Mouse (Mus musculus) limb, embryonic 11.5 days (tissue): ENCODE measurements around the gene Pcnp. TPM values are rescaled to one million over a fixed set of nuclear protein-coding genes. Genes with fewer than 3 reads are reported as not detected.
A peak's percentile ranks its signal among the peaks of the same experiment; 100 is the strongest.

Experiments used
- ATAC-seq: fragments of 200-750 bp; cut with Nextera tagmentation; 2 replicates; pipeline ENCODE4 v1.8.0; 2017; ENCODE audit warnings: low read depth; ENCODE audit not compliant: insufficient number of reproducible peaks, low FRiP score, low TSS enrichment
- DNase-seq: peaks from one replicate; pipeline ENCODE4 v3.0.0-alpha.2; 2015; ENCODE audit warnings: low spot score
- H3K27ac ChIP-seq: fragments of 300-500 bp; sonication (generic); replicated peaks from 2 replicates; pipeline ENCODE4 v1.5.1; 2014; ENCODE audit warnings: low read depth, mild to moderate bottlenecking, low read length
- H3K27me3 ChIP-seq: fragments of 300-500 bp; sonication (generic); 2 replicates; pipeline ENCODE4 v1.6.1; 2014; ENCODE audit warnings: mild to moderate bottlenecking, low read length, mixed read lengths; ENCODE audit not compliant: control insufficient read depth, insufficient read depth
- H3K36me3 ChIP-seq: fragments of 300-500 bp; sonication (generic); 2 replicates; pipeline ENCODE4 v1.6.1; 2014; ENCODE audit warnings: mild to moderate bottlenecking, low read length, moderate library complexity, mixed read lengths; ENCODE audit not compliant: control insufficient read depth, insufficient read depth
- H3K4me1 ChIP-seq: fragments of 300-500 bp; sonication (generic); 2 replicates; pipeline ENCODE4 v1.6.1; 2014; ENCODE audit warnings: low read length, mixed read lengths; ENCODE audit not compliant: control insufficient read depth, insufficient read depth
- H3K4me2 ChIP-seq: fragments of 300-500 bp; sonication (generic); 2 replicates; pipeline ENCODE4 v1.6.1; 2014; ENCODE audit warnings: low read depth, mild to moderate bottlenecking, moderate library complexity; ENCODE audit not compliant: severe bottlenecking
- H3K4me3 ChIP-seq: fragments of 300-500 bp; sonication (generic); 2 replicates; pipeline ENCODE4 v1.5.1; 2014; ENCODE audit warnings: low read depth, low read length
- H3K9ac ChIP-seq: fragments of 300-500 bp; sonication (generic); 2 replicates; pipeline ENCODE4 v1.6.1; 2014; ENCODE audit warnings: mild to moderate bottlenecking, low read length
- H3K9me3 ChIP-seq: fragments of 300-500 bp; sonication (generic); 2 replicates; pipeline ENCODE4 v1.6.1; 2016; ENCODE audit warnings: low read length; ENCODE audit not compliant: control insufficient read depth
- WGBS: fragments of 180-500 bp; shearing (Covaris S2); extraction: QIAGEN DNeasy Blood & Tissue Kit; methylation state at CpG from one replicate; pipeline ENCODE4 v1.1.7; 2014; 5-methylcytosine and 5-hydroxymethylcytosine counted together
- polyA plus RNA-seq: library from polyadenylated mRNA; unstranded; fragments of >200 nt; fragmentation: Nextera tagmentation; extraction: Ambion mirVana; gene quantifications from 2 replicates; pipeline ENCODE4 v1.2.1, GENCODE M21; 2014

The Pcnp gene
- polyA plus RNA-seq, 1 experiment from 2014 or later, result 308 TPM

DNA sequence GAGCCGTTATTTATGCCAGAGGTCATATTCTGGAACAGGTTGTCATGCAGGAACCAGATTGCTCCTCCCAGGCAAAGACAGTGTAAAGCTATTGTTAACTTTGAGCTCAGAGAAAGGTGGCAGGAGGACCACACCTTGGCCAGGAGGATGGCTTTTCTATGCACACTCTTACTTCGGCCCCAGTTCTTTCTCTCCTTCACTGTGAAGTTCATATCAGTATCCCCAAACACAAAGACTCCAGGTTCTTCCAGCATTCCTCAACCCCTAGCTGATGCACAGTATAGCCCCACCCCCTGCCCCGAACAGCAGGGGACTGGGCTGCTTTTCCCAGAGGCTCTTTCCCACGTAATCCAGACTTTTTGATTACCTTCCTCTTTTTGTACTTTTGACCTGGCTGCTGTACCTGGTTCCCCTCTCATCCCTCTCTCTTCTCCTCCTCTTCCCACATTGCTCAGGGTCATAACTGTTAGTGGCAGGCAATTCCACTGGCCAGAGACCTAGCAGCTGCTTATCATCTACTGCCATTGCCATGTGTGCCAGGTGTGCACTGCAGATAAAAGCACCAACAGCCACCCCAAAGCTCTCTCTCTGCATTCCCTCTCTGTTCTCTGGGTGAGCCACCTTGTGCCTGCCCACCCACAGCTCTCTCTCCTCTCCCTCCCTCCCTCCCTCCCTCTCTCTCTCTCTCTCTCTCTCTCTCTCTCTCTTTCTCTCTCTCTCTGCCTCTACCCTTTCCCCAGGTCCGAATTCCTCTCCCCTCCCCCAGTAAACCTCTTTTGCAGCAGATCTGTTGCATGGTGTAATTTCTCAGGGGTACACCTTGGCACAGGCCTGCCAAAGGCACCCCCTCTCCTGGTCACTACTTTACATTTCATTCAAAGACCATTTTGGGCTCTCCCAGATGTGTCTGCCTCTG, 42.0 kb upstream of the Pcnp start:
- WGBS, result 46% methylated on average over 5 of the region's 5 CpGs
- H3K27me3 ChIP-seq, result no peaks in the 10 kb centered on the region
- no peak overlapping the region for H3K27ac ChIP-seq
- no peak overlapping the region for H3K4me3 ChIP-seq
- H3K9ac ChIP-seq, result no peak overlapping the region
- H3K4me1 ChIP-seq, result no peaks in the 10 kb centered on the region; the same call in 1 of the 2 replicates
- ATAC-seq (no peak), DNase-seq (no peak)
- H3K4me2 ChIP-seq, result no peak overlapping the region
- no peaks in the 10 kb centered on the region for H3K36me3 ChIP-seq
- no peaks in the 10 kb centered on the region for H3K9me3 ChIP-seq

DNA sequence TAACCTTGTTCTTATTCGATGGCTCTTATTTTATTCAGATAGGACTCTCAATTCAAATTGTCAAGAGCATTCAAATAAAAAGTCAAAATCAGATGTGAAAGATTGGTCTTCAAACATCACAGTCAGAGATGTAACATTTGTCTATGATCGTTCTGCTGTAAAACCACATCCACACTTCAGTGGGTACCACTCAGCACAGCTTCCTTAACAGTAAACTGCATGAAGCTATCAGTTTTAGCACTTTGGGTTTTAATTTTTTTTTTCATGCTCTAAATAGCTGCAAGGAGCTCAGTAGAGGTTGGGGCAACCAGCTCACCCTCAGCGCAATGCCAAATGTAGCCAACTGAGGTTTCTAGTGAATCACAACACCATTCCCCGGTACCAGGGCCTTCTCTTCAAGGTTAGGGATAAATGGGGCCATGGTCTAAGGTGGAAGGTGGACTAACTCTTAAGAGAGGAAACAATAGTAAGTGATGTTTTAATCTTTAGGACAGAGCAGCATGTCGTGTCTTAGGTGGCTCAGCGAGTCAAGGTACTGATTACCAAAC, 39.1 kb upstream of the Pcnp start:
- no peak overlapping the region for H3K9ac ChIP-seq
- no peaks in the 10 kb centered on the region for H3K4me1 ChIP-seq
- DNase-seq (no peak), ATAC-seq (no peak)
- H3K4me3 ChIP-seq, result no peak overlapping the region
- no peak overlapping the region for H3K4me2 ChIP-seq
- 91% methylated on average over 6 of the region's 6 CpGs for WGBS
- no peaks in the 10 kb centered on the region for H3K9me3 ChIP-seq
- no peaks in the 10 kb centered on the region for H3K27me3 ChIP-seq
- no peaks in the 10 kb centered on the region for H3K36me3 ChIP-seq
- H3K27ac ChIP-seq, result no peak overlapping the region

DNA sequence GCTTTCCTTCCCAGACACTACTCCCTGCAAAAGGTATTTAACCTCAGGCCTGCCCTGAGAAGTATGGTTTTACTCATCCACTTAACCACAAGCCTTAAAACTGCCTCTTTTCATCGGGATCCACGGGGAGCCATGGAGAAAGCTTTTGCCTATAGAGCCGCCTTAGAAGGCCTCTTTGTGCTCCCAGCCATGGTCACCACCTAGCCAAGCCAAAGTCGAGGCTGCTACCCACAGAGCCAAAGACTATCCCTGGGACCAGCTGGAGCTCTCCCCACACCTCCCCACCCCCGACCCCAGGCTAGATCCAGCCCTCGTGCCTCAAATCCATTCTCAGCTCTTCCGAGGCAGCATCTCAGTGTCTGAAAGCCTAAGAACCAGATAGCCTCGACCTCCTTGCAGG, 36.6 kb upstream of the Pcnp start:
- ATAC-seq (no peak), DNase-seq (no peak)
- Histone ChIP-seq H3K9me3 (no peaks in the 10 kb centered on the region), H3K4me1 (no peaks in the 10 kb centered on the region), H3K4me2 (no peak overlapping the region), H3K4me3 (no peak overlapping the region), H3K27ac (no peak overlapping the region), H3K9ac (no peak overlapping the region), H3K27me3 (no peaks in the 10 kb centered on the region), H3K36me3 (no peaks in the 10 kb centered on the region)
- WGBS, result 53% methylated on average over 8 of the region's 8 CpGs

DNA sequence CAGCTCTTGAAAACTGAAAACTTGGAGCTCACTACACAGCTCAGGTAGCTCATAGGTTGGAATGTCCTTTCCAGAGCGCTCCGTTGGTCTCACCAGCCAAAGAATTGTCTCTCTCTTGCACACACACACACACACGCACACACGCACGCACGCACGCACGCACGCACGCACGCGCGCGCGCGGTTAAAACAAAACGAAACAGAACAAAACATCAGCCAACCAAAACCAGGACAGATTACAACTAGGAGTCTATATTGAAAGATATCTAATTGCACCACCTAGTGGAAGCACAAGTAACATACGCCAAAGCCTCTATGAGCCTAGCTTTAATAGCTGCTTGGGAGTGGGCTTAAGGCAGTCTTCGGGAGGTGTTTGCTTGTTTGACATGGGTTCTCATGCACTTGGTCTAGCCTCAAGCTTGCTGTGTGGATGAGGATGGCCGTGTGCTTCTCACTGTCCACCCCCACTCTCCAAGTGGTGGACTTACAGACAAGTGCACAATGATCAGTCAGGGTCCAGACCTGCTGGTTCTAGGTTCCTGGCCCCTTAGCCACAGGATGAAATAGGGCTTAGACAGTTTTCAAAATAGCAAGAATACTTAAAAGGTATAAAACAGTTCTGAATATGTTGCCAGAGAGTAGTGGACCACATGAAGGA, 34.9 kb upstream of the Pcnp start:
- H3K27ac ChIP-seq, result no peak overlapping the region
- H3K4me3 ChIP-seq, result peak overlapping the region; percentile 28; the same call in 1 of the 2 replicates
- H3K36me3 ChIP-seq, result no peaks in the 10 kb centered on the region
- peak overlapping the region; percentile 54 for H3K4me2 ChIP-seq
- no peaks in the 10 kb centered on the region for H3K4me1 ChIP-seq
- ATAC-seq (peak; percentile 90), DNase-seq (peak; percentile 74)
- no peaks in the 10 kb centered on the region for H3K9me3 ChIP-seq
- no peaks in the 10 kb centered on the region for H3K27me3 ChIP-seq
- 12% methylated on average over 20 of the region's 20 CpGs for WGBS
- peak overlapping the region; percentile 47; the same call in 1 of the 2 replicates for H3K9ac ChIP-seq

DNA sequence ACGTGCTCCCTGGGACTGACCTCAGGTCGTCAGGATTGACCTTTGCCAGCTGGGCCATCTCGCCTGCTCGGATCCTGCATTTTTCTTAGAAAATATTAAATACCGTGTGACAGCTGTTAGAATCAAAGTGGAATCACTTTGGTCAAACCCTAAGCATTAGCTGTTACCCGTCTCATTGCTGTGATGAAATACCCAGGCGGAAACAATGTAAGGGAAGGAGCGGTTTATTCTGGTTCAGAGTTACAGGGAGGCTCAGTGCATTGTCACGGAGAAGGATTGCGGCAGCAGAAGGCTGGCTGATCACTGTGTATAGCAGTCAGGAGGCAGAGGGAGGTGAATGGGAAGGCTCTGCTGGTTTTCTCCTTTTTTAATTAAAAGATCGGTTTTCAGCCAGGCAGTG, 33.4 kb upstream of the Pcnp start:
- no peaks in the 10 kb centered on the region for H3K9me3 ChIP-seq
- H3K27me3 ChIP-seq, result no peaks in the 10 kb centered on the region
- WGBS, result 70% methylated on average over 11 of the region's 11 CpGs
- no peaks in the 10 kb centered on the region for H3K4me1 ChIP-seq
- no peak overlapping the region for H3K27ac ChIP-seq
- DNase-seq, result peak; percentile 18
- ATAC-seq, result no peak
- no peak overlapping the region for H3K4me3 ChIP-seq
- H3K4me2 ChIP-seq, result no peak overlapping the region
- no peak overlapping the region for H3K9ac ChIP-seq
- no peaks in the 10 kb centered on the region for H3K36me3 ChIP-seq

DNA sequence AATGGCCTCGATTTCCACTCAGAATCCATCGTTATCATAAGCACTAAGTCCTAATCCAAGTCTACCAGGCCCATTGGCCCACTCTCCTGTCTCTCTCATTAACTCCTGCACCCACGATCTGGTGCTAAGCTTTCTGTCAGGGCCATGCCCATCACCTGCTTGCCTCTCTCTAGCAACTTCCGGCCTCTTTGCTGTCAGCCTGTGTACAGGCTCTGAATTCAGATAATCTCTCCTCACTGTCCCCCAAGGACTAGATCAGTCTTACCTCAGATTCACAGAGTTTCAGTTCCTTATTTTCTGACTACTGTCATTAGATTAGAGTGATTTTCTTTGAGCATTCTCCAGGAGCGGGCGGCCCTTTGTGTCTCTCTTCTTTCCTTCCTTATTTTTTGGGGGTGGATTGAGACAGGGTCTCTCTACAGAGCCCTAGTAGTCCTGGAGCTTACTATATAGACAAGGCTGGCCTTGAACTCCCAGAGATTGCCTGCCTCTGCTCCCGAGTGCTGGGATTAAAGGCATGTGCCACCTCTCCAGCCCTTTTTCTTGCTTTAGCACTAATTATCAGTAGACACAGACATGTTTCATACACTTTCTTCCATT, 32.6 kb upstream of the Pcnp start:
- Histone ChIP-seq H3K4me1 (no peaks in the 10 kb centered on the region), H3K4me2 (no peak overlapping the region), H3K4me3 (no peak overlapping the region), H3K36me3 (no peaks in the 10 kb centered on the region), H3K27me3 (no peaks in the 10 kb centered on the region), H3K9ac (no peak overlapping the region), H3K27ac (no peak overlapping the region), H3K9me3 (no peaks in the 10 kb centered on the region)
- DNase-seq (no peak), ATAC-seq (no peak)
- WGBS, result 76% methylated on average over 7 of the region's 7 CpGs

DNA sequence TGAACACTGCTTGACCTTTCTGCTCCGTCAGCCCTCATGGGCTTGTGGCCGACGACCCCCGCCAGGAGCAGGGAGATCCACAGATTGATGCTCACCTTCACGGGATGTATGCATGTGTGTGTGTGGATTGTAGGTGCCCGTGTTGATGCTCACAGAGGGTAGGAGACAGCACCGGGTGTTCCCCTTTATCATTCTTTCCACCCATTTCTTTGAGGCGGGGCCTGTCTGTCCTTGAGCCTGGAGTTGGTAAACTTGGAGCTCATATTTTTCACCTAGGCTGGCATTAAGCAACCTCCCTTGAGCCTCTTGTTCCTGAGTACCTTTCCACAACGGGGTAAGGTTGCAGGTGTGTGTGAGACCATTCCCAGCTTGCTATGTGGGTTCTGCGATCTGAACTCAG, 28.6 kb upstream of the Pcnp start:
- DNase-seq (no peak), ATAC-seq (no peak)
- no peaks in the 10 kb centered on the region for H3K4me1 ChIP-seq
- no peaks in the 10 kb centered on the region for H3K27me3 ChIP-seq
- H3K36me3 ChIP-seq, result no peaks in the 10 kb centered on the region
- H3K4me2 ChIP-seq, result no peak overlapping the region
- no peaks in the 10 kb centered on the region for H3K9me3 ChIP-seq
- no peak overlapping the region for H3K27ac ChIP-seq
- H3K4me3 ChIP-seq, result no peak overlapping the region
- no peak overlapping the region for H3K9ac ChIP-seq
- 91% methylated on average over 10 of the region's 10 CpGs for WGBS

DNA sequence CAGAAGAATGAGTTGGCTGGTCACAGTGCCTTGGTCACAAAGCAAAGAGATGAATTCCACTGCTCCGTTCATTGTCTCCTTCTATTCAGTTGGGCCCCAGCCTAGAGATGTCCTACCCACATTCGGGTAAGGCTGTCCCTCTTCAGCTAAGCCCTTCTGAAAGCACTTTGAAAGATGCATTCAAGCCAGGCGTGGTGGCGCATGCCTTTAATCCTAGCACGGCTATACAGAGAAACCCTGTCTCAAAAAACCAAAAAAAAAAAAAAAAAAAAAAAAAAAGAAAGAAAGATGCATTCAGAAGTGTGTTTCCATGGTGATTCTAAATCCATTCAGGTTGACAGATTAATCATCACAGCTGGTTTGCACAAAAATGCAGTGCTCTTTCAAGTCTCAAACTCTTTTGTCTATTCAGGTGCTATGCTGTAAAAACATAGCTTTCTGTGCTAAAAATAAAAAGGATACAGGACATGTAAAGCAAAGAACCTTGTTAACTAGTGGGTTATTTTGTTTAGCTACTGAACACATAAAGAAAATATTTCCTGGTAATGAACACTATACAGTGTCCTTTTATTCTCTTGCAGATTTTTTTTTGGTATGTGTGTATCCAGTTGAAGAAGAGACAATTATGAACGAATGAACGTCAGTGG, 27.5 kb upstream of the Pcnp start:
- ATAC-seq, result no peak
- no peaks in the 10 kb centered on the region for H3K27me3 ChIP-seq
- DNase-seq, result no peak
- no peak overlapping the region for H3K9ac ChIP-seq
- no peak overlapping the region for H3K4me2 ChIP-seq
- no peak overlapping the region for H3K27ac ChIP-seq
- no peaks in the 10 kb centered on the region for H3K9me3 ChIP-seq
- H3K4me1 ChIP-seq, result no peaks in the 10 kb centered on the region
- H3K4me3 ChIP-seq, result no peak overlapping the region
- 80% methylated on average over 7 of the region's 7 CpGs for WGBS
- H3K36me3 ChIP-seq, result no peaks in the 10 kb centered on the region
